Mouse (Mus musculus) E14TG2a.4 (cell line): ENCODE data around the gene CT030661.1.
"Not testable (repeated sequence)": the region's sequence is repeated elsewhere in the genome, so short reads cannot be mapped to it uniquely, and the experiment has no call there.

Experiments
- CTCF ChIP-seq: conservative IDR thresholded peaks from 2 replicates; pipeline ENCODE4 v1.5.1; 2014; ENCODE audit warnings: low read length
- NANOG ChIP-seq: IDR thresholded peaks from 2 replicates; pipeline ENCODE4 v1.6.1; 2014; ENCODE audit warnings: borderline replicate concordance, low read length, mixed read lengths

DNA sequence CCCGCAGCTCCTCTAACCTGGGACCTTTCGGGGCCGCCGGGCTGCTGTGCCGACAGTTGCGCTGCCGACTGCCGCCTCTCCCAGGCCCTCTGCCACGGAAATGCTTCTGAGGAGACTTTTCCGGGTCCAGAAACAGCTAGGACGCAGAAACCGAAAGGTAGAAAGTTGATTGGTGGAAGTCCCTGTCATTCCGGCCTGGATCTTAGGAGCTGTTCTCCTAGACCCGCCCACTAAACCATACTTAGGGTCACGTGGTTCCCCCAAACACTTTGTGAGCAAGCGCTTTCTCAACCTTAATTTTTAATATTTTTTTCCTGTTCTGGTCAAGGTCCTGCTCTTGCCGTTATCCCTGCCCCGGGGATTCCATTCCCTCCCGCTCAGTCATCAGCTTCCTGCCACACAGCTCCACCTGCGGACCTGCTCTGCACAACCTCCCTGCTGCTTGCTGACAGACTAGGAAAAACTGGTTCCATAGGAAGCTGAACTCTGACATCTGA is at the start of gene CT030661.1:
- not testable (repeated sequence) for TF ChIP-seq CTCF, NANOG
